Mouse (Mus musculus): ENCODE results near the gene Unc45a. TPM values are rescaled to one million over a fixed set of nuclear protein-coding genes. Genes with fewer than 3 reads are reported as not detected.

Gene Unc45a
- total RNA-seq, 2 experiments from 2014 or later, result 38.0 to 40.9 TPM

DNA sequence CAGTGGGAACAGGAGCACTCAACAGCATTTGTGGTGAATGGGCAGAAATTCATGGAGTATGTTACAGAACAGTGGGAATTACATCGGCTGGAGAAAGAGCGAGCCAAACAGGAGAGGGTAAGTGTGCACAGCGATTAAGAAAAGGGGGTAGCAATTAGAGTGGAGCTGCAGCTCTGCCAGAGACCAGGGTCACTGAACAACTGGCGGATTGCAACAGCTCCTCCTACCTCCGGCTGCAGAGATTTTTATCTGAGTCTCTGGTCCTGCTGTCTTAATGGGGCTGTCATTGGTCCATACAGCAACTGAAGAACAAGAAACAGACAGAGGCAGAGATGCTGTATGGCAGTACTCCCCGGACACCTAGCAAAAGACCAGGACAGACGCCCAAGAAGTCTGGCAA lies 30.0 kb downstream of the Unc45a start:
- no peak for TF ChIP-seq CTCF (conservative IDR thresholded peaks at IDR 0.05)
- no peak for DNase-seq (ENCODE audit: low spot score in 2 of 2)
- Histone ChIP-seq H3K4me3 (no peak overlapping the region), H3K27ac (no peak overlapping the region)

GRCm38 (mm10) chr7:80307766-80308165 lies 33.0 kb downstream of the Unc45a start:
- Histone ChIP-seq H3K4me3 (no peak overlapping the region), H3K27ac (no peak overlapping the region)
- no peak for DNase-seq (ENCODE audit: low spot score in 2 of 2)
- peak; percentile 35 for TF ChIP-seq CTCF (conservative IDR thresholded peaks at IDR 0.05)

- H3K4me3 ChIP-seq, result no peak overlapping the region
- no peak for DNase-seq (ENCODE audit: low spot score in 2 of 2)
- no peak overlapping the region for H3K27ac ChIP-seq
- TF ChIP-seq CTCF (conservative IDR thresholded peaks at IDR 0.05), result peak; percentile 20; the same call in 1 of the 2 replicates
Measured at GRCm38 (mm10) chr7:80301522-80301921, 39.3 kb downstream of the Unc45a start.

DNA sequence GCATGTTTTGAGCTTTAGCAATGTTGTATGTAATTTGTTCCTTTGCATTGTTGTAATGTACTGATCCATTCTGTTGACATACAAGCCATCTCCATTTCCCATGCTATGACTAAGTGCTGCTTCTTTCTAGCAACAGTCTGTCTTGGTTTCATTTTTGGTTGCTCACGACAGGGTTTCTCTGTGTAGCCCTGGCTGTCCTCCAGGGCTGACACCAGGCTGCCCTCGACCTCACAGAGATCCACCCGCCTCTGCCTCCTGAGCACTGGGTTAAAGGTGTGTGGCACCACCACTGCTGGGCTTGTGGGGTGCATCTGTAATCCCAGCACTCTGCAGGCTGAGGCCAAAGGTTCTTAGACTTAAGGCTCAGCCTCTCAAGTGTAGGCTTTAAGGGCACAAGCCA lies 41.2 kb downstream of the Unc45a start:
- no peak for DNase-seq (ENCODE audit: low spot score in 2 of 2)
- TF ChIP-seq CTCF (conservative IDR thresholded peaks at IDR 0.05), result no peak
- Histone ChIP-seq H3K27ac (no peak overlapping the region), H3K4me3 (no peak overlapping the region)

GRCm38 (mm10) chr7:80298754-80299153 lies 42.1 kb downstream of the Unc45a start:
- H3K4me3 ChIP-seq, result no peak overlapping the region
- TF ChIP-seq CTCF (conservative IDR thresholded peaks at IDR 0.05), result no peak
- no peak for DNase-seq (ENCODE audit: low spot score in 2 of 2)
- H3K27ac ChIP-seq, result no peak overlapping the region

DNA sequence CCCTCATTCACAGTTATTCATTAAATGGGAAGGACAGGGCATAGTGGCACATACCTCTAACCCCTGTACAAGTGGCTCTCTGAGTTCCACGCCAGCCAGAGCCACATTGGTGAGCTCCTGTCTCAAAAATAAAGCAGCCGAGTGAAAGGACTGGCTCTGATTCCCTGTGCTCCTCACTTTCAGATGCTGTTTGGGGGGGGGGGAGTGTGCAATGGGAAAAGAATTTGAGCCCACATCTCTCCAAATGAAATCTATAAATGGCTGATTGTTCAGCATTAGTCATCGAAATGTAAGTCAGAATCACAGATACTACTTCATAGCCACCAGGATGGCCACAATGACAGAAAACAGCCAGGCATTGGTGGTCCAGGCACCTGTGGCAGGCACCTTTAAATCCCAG lies 43.8 kb downstream of the Unc45a start:
- no peak for TF ChIP-seq CTCF (conservative IDR thresholded peaks at IDR 0.05)
- no peak for DNase-seq (ENCODE audit: low spot score in 2 of 2)
- Histone ChIP-seq H3K27ac (no peak overlapping the region), H3K4me3 (no peak overlapping the region)

- DNase-seq (ENCODE audit: low spot score in 2 of 2), result no peak
- no peak overlapping the region for H3K4me3 ChIP-seq
- TF ChIP-seq CTCF (conservative IDR thresholded peaks at IDR 0.05), result no peak
- H3K27ac ChIP-seq, result no peak overlapping the region
Measured at GRCm38 (mm10) chr7:80296462-80296861, 44.3 kb downstream of the Unc45a start.

DNA sequence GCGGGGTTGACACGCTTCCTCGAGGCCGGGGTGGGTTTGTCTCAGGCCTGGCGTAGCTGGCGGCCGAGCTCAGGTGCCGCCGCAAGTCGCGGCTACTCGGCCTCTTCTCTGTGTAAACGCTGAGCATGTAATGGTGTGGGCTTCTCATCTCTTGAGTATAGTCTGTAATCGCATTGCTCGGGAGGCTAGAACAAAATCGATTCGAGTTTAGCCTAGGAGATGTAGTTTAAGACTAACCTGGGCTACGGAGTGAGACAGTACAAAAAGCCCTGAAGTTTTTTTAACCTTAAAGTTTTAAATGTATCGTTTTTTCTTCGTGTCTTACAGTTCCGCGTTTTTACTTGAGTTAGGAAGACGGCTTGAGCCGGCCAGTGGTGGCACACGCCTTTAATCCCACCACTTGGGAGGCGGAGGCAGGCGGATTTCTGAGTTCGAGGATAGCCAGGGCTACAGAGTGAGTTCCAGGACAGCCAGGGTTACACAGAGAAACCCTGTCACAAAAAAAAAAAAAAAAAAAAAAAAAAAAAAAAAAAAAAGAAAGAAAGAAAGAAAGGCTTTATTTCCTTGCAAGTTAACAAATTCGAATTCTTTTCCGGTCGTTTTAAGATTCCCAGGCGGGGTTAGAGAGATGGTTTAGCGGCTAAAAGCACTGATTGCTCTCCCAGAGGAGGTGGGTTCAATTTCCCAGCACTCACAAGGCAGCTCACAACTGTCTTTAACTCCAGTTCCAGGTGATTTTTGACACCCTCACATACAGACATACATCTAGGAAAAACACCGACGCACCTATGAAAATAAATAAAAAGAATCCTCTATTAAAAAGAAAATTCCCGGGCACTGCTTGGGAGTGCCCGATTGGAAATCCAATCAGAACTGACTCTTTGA lies 45.8 kb downstream of the Unc45a start:
- Histone ChIP-seq H3K4me3 (peak overlapping the region; percentile 60), H3K27ac (no peak overlapping the region)
- DNase-seq (ENCODE audit: low spot score in 2 of 2), result no peak
- TF ChIP-seq CTCF (conservative IDR thresholded peaks at IDR 0.05), result no peak

DNA sequence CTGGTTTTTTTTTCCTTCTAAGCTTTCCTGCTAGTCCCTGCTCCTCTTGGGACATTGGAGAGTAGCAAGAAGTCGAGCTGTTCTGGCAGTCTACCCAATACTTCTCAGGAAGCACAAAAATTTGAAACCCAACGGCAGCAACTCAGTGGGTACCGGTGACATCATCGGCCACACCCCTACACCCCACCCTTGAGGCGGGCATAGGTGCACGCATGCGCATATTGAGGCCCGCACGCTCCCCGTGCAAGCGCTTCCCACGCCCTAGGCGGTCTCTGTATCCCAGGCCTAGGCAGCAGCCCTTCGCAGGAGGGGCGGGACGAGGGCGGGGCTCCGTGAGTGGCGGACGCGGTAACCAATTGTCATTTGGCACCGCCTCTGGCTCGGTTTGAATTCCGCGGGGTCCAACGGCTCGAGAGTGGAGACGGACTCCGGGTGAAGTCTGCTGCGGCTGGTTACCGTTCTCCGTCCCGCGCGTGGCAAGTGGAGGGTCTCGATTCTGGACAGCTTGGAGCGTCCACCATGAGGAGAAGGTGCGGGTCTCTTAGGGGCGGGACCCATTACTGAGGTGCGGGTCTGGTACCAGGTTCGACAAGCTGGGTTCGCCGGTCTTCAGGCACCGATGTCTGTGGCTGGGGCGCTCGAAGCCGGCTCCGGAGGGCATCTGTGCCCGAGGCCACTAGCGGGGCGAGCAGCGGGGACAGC lies 46.6 kb downstream of the Unc45a start, which contains the start of gene Prc1:
Gene Prc1 (plus strand): TSS at position 389 of the 702 bp plus-strand sequence.
- peak within 1 kb of the TSS; percentile 60 for H3K4me3 ChIP-seq
- DNase-seq (ENCODE audit: low spot score in 2 of 2), result peak; percentile 98
- peak within 1 kb of the TSS; percentile 61; the same call in 1 of the 2 replicates for H3K27ac ChIP-seq
- no peak for TF ChIP-seq CTCF (conservative IDR thresholded peaks at IDR 0.05)

- no peak for TF ChIP-seq CTCF (conservative IDR thresholded peaks at IDR 0.05)
- no peak for DNase-seq (ENCODE audit: low spot score in 2 of 2)
- Histone ChIP-seq H3K27ac (no peak overlapping the region), H3K4me3 (no peak overlapping the region)
Measured at GRCm38 (mm10) chr7:80287736-80288135, 53.1 kb downstream of the Unc45a start.

- H3K4me3 ChIP-seq, result no peak overlapping the region
- H3K27ac ChIP-seq, result no peak overlapping the region
- no peak for DNase-seq (ENCODE audit: low spot score in 2 of 2)
- TF ChIP-seq CTCF (conservative IDR thresholded peaks at IDR 0.05), result no peak
Measured at GRCm38 (mm10) chr7:80285725-80286124, 55.1 kb downstream of the Unc45a start.

- no peak for TF ChIP-seq CTCF (conservative IDR thresholded peaks at IDR 0.05)
- DNase-seq (ENCODE audit: low spot score in 2 of 2), result no peak
- H3K27ac ChIP-seq, result no peak overlapping the region
- no peak overlapping the region for H3K4me3 ChIP-seq
Measured at GRCm38 (mm10) chr7:80284391-80284790, 56.4 kb downstream of the Unc45a start.

- no peak for TF ChIP-seq CTCF (conservative IDR thresholded peaks at IDR 0.05)
- no peak for DNase-seq (ENCODE audit: low spot score in 2 of 2)
- Histone ChIP-seq H3K27ac (no peak overlapping the region), H3K4me3 (no peak overlapping the region)
Measured at GRCm38 (mm10) chr7:80283226-80283918, 57.4 kb downstream of the Unc45a start.

All from layer of hippocampus, adult 2 months (tissue).